Mouse (Mus musculus): ENCODE measurements at regions not wholly inside any gene's neighbourhood (a gene's known extent, or its start where the extent isn't known, plus 50 kb on each side); places are given as distances from the start of the nearest gene placed in this dataset.

- no peak for TF ChIP-seq CTCF (IDR thresholded peaks at IDR 0.05; ENCODE audit: low read depth)
- TF ChIP-seq EP300 (IDR thresholded peaks at IDR 0.05; ENCODE audit: low read depth): no peak
These were observed 351.5 kb downstream of the Phkb start for GRCm38 (mm10) chr8:86192262-86192661.
